Mouse (Mus musculus): ENCODE data around the gene Phox2b.
A peak's percentile ranks its signal among the peaks of the same experiment; 100 is the strongest.

Gene Phox2b

DNA sequence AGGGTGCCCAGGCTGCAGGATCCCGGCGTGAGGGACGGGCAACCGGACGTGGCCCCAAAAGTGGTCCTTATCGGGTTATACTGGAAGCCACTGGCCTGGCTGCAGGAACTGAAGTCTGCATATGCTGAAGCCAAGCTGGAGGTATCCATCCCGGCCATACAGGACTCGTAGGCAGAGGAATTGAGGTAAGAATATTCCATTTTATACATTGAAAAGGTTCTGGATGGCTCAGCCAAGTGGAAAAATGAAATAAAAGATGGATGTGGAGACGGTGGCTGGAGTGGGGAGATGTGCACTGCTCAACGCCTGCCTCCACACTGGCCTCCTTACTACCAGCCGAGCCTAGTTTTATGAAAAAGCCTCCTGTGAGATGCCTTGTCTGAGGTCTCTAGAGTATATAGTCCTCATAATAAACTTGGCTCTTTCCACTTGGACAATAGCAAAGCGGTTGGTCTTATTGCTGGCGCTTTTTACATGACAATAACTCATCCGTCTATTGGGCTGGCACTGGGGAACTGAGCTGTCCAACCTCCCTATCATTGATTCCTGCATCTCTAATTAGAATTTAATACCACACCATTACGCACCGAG, at the start of gene Phox2b:
Gene Phox2b (minus strand): TSS at position 569 of the 591 bp plus-strand sequence.
- peak; percentile 18 for DNase-seq

DNA sequence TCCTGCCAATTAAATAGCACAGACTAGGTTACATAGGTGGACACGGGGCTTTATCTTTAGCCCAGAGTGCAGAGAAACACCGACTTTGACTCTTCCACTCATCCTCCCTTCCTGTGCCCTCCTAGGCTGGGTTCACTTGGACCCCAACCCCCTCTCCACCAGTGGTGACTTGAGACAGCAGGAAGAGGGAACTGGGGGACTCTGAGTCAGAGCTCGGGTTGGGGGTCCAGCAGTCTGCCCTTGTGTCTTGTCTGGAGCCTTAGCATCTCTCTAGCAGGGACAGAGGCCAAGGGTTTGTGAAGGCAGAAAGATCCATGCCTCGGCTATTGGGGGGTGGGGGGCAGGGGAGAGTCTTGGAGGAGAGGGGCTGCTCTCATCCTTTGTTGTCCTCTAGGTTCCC, 43.5 kb upstream of the Phox2b start:
- no peak for DNase-seq

- DNase-seq, result no peak
Observed at GRCm38 (mm10) chr5:67139052-67140015, 40.2 kb upstream of the Phox2b start.

DNA sequence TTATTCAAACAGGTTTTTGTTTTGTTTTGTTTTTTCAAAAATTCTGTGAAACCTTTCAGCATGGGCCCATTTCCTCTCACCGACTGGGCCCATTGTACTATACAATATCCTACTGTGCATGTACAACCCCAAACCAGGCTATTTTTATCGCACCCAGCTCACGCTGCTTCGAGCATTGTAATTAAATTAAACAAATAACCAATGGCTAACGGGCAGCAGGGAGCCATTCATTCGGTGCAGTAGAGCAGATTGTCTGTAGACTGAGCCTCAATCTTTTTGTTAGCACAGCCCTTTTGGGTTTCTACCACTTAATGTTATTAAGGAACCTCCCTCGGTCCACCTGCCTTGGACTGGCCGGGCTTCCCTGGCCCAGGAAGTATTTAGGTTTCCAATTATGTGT, 39.5 kb upstream of the Phox2b start:
- DNase-seq, result no peak

DNA sequence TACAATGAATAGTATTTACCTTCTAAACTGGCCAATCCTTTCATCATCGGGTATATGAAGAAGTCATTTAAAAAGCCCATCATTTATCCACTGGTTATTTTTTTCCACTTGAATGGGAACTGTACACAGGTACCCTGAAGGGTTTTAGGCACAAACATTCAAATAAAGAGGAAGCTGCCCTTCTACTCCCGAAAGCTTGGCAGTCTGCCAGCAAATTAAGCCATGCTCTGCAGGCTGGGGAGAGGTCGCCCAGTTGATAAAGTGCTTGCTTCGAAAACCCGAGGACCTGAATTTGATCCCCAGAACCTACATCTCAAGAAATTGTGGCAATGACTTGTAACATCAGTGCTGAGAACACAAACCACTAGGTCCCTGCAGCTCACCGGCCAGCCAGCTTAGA, 35.6 kb upstream of the Phox2b start:
- DNase-seq, result no peak

DNA sequence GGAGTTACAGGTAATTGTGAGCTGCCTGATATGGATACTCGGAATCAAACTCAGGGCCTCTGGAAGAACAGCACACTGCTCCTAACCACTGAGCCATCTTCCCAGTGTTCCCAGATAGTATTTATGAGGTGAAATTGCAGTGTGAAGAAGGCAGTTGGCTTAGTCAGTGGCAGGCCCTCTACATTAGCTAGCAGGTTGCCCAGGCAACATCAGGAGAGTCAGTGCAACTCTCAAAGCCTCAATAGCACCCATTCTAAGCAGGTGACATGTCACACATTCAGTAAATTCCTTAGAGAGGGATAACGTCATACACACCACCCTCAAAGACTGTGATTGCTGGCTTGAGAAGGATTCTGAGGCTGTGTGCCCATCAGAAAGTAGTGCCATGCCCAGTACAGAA, 32.6 kb upstream of the Phox2b start:
- DNase-seq, result no peak

DNA sequence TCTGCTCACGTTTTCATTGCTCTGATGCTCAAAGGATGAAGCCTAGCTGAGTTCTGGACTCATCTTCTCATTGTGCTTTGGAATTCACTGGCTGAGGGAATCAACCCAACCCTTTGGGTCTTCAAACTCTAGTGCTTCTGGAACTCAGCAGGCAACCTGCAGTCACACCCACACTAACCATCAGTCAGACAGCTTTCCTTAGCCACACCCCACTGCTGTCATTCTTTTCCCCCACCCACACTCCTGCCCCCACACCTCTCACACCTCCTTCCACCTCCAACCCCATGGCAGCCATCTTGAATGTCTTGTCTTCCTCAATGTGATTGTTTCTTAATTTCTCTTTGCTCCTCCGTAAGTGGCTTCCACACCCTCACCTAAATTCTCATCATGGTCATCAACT, 7.2 kb upstream of the Phox2b start:
- DNase-seq, result no peak

DNA sequence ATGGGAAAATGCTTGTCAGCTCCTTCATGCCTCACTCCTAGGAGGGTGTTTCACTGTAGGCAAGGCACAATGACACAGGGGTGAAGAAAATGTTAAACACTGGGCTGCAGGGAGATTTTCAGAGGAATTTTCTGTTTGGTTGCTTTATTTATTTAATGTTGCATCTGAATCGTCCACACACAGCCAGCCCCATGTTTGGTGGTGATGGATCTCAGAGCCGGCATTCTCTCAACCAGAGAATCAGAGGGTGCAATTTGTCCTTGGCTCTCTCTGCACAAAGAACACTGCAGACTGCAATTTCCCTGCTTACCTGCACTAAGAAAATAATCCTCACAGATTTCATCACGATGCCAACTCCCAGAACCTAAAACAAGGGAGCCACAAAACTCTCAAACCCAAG, 3.9 kb upstream of the Phox2b start:
- DNase-seq, result no peak

- no peak for DNase-seq
Observed at GRCm38 (mm10) chr5:67101793-67102600, 2.9 kb upstream of the Phox2b start.

DNA sequence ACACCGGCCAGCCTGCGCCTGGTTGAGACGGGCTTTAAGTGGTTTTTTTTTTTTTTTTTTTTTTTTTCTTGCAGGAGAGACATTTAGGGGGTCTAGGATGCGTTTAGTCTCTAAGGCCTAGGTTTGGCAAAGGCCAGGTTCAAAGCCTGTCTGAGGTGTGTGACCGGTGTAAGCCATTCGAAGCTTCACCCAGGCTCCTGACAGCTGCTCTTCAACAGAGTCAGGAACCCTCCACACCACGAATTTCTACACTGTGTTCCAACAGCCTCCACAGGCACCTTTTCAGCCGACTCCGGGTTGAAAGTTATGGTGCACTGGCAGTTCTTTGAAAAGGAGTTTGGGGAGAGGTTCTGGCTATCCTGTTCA, 2.3 kb upstream of the Phox2b start:
- no peak for DNase-seq

DNA sequence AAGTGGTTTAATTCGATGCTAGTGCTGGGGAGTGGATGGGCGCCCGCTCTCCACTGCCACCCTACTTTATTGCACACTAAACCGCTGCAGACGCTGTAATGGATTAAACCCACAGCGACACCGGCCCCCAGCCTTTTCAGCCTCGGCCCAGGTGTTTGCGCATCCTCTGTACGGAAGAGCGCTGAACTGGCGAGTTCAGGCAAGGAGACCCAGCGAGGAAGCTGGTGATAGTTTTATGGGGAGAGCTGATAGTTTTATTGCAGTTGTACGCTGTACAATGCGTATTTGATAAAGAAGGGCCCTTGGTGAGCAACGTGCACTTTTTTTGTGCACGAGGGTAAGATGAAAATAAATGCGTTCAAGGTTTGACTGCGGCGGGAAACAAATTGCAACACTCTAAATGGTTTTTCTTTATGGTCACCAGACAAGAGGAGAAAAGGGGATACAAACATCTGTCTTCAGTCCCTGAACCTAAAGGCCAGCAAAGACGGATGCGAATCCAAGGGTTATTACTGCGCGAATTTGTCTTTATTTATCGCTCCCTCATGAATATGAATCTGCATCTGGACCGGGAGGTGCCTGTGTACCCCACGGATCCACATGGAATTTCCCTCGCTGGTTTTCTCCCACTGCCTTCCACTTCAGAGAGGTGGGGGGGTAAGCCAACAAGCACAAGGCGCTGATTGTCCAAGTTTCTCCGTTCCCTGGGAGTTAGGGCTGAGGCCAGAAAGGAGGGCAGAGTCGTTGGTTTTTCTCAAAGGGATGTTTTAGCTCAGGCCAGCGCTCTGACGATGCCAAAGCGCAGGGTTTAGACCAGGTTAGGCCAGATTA, 1.7 kb upstream of the Phox2b start:
- no peak for DNase-seq

GRCm38 (mm10) chr5:67099393-67100271, 531 bp upstream of the Phox2b start:
- DNase-seq, result peak; percentile 22

DNA sequence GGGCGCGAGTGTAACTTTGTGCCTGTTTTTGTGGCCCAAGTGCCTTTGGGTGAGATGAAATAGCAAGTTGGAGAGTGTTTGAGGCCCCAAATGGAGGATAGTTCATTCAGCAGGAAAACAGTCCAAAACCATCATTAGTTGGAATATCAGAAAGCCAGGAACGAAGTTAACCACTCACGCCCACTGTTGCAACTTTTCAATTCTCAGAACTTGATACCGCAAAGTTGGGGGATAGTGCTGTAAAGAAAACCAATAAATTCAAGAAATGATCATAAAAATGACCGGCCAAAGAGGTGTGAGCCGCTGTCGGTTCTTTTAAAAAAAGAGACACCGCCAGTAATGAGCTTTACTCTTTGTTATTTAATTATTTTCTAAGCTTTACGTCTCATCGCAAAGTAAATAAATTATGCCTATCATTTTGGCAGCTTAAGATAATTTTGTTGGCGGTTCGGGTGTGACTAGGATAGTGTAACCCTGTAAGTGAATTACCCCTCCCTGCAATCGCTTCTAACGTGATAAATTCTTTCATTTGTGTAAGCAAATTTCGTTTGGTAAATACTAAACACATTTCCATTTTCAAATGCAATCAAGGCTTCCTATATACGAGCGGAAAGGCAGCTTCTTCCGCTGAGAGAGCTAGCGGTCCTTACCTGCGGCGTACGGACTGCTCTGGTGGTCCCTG, 909 bp downstream of the Phox2b start:
- DNase-seq, result no peak

DNA sequence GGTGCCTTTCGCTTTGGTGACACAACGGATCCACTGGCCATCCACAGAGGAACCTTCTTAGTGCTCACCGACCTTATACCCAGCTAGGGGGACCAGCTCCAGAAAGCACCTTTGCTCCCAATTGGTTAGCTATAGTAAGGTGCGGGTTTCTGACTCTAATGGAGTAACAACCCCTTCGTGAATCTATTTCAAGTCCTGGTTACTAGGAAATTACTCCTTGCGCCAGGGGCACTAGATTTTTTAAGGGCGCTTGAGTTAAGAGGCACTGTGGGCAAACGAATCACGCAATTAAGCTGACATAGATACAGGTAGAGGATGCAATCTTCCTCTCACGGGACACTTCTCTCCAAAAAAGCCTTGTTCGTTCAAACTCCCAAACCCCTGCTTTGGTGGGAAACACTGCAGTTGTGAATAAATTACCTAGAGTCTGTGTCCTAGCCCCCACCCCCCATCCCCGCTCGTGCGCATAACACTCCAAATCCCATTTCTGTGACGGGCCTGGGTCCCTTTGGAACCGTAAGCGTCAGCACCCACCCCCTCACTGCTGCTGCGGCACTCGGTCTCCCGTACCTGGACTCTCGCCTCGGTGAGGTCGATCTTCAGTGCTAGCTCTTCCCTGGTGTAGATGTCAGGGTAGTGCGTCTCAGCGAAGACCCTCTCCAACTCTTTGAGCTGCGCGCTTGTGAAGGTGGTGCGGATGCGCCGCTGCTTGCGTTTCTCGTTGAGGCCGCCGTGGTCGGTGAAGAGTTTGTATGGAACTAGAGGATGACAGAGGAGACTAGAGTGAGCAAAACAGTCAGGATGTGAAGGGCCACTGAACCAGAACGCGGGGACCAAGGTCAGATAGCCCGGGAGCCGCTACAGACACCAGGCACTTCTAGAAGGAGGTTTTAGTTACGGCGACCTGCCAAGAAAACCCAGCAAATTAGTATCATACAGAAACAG, 1.7 kb downstream of the Phox2b start:
- DNase-seq, result peak; percentile 29

- peak; percentile 26 for DNase-seq
Observed at GRCm38 (mm10) chr5:67096378-67096771, 2.7 kb downstream of the Phox2b start.

- peak; percentile 20 for DNase-seq
Observed at GRCm38 (mm10) chr5:67095651-67096377, 3.3 kb downstream of the Phox2b start.

- peak; percentile 18 for DNase-seq
Observed at GRCm38 (mm10) chr5:67095153-67095552, 3.9 kb downstream of the Phox2b start.

GRCm38 (mm10) chr5:67093991-67094390, 5.1 kb downstream of the Phox2b start:
- no peak for DNase-seq

GRCm38 (mm10) chr5:67091766-67092165, 7.3 kb downstream of the Phox2b start:
- DNase-seq, result no peak

Measured in kidney, adult 18-20 months (tissue).